In the genomic region with DNA sequence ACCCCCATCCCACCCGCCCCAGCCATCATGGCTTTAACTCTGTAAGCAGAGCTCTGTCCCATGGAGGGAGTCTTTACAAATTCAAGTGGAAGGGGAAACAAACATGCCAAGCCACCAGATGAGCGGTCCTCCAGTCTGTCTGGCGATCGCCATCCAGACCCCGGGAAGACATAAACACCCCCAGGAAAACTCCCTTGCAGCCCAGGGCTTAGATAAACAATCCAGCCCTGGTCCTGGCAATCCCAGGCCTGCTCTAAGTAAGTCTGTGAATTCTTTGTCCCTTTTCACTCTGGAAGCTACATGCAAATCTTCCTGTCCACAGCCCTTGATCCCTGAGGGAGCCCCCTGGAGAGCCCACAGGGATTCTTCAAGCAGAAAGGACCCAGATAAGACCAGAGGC, we compare ENCODE assay signal across 26 mouse cellular contexts.
DNase-seq lines count a peak whose midpoint lies in the region; ATAC-seq and TF ChIP-seq lines count a peak whose summit lies in the region.
"Had no signal": no experiment of that assay in that cellular context is flagged by ENCODE, and none has a peak within 500 bp of the region (broad histone marks: within the 10 kb centered on the region; RNA-seq: fewer than 3 reads in every experiment).

No protein-coding gene starts in this region.

- H3K4me3 ChIP-seq in intestine, embryonic 14.5 days (ENCODE audit: low read depth, low read length): no peak overlapping the region
- H3K4me3 ChIP-seq in intestine, postnatal 0 days (ENCODE audit: low read depth, low read length): no peak overlapping the region
- H3K4me3 ChIP-seq in midbrain, embryonic 10.5 days: no peak overlapping the region
- H3K4me3 ChIP-seq in midbrain, embryonic 13.5 days (replicated peaks): no peak overlapping the region
- H3K4me3 ChIP-seq: embryonic facial prominence, embryonic 13.5 days; erythroblast, embryonic 14.5 days; gastrocnemius, adult 2 months; heart, embryonic 13.5 days; hindbrain, embryonic 12.5 days; limb, embryonic 15.5 days; neural tube, embryonic 15.5 days had no signal

- no peak for TF ChIP-seq CTCF in intestine, postnatal 0 days (IDR thresholded peaks at IDR 0.05; ENCODE audit: low read depth)

- no peaks in the 10 kb centered on the region for H3K9me3 ChIP-seq in intestine, embryonic 14.5 days (ENCODE audit: control insufficient read depth, low read length)
- no peaks in the 10 kb centered on the region for H3K9me3 ChIP-seq in intestine, postnatal 0 days (ENCODE audit: control insufficient read depth)
- H3K9me3 ChIP-seq in midbrain, embryonic 10.5 days (replicated peaks): no peaks in the 10 kb centered on the region
- H3K9me3 ChIP-seq in midbrain, embryonic 13.5 days: no peaks in the 10 kb centered on the region
- H3K9me3 ChIP-seq: embryonic facial prominence, embryonic 13.5 days; heart, embryonic 13.5 days; hindbrain, embryonic 12.5 days; limb, embryonic 15.5 days; neural tube, embryonic 15.5 days had no signal

- peaks cover 14% of the 10 kb centered on the region for H3K4me1 ChIP-seq in intestine, embryonic 14.5 days (replicated peaks; ENCODE audit: control insufficient read depth, insufficient read depth, low read length)
- no peaks in the 10 kb centered on the region for H3K4me1 ChIP-seq in intestine, postnatal 0 days (replicated peaks; ENCODE audit: control insufficient read depth, insufficient read depth, low read length)
- peaks cover 20% of the 10 kb centered on the region for H3K4me1 ChIP-seq in midbrain, embryonic 10.5 days
- H3K4me1 ChIP-seq in midbrain, embryonic 13.5 days (replicated peaks): peaks cover 12% of the 10 kb centered on the region

- H3K27ac ChIP-seq in intestine, embryonic 14.5 days (ENCODE audit: low read depth): peak overlapping the region; percentile 24; the same call in 1 of the 2 replicates
- no peak overlapping the region for H3K27ac ChIP-seq in intestine, postnatal 0 days (ENCODE audit: low read depth, low read length)
- H3K27ac ChIP-seq in midbrain, embryonic 10.5 days (replicated peaks): peak overlapping the region; percentile 69
- H3K27ac ChIP-seq in midbrain, embryonic 13.5 days: no peak overlapping the region
- H3K27ac ChIP-seq: embryonic facial prominence, embryonic 13.5 days; gastrocnemius, adult 2 months; heart, embryonic 13.5 days; hindbrain, embryonic 12.5 days; limb, embryonic 15.5 days; liver, embryonic 14.5 days; neural tube, embryonic 15.5 days; stomach, postnatal 0 days had no signal

- no peak for ATAC-seq in intestine, embryonic 14.5 days (replicated peaks; ENCODE audit: low FRiP score, low TSS enrichment, low read depth)
- no peak for ATAC-seq in intestine, postnatal 0 days
- no peak for ATAC-seq in midbrain, embryonic 13.5 days
- ATAC-seq: forebrain, embryonic 14.5 days had no signal

- H3K36me3 ChIP-seq in intestine, embryonic 14.5 days (ENCODE audit: control insufficient read depth, insufficient read depth, low read length): no peaks in the 10 kb centered on the region
- no peaks in the 10 kb centered on the region for H3K36me3 ChIP-seq in intestine, postnatal 0 days (ENCODE audit: control insufficient read depth, insufficient read depth)
- H3K36me3 ChIP-seq in midbrain, embryonic 10.5 days: no peaks in the 10 kb centered on the region
- no peaks in the 10 kb centered on the region for H3K36me3 ChIP-seq in midbrain, embryonic 13.5 days
- H3K36me3 ChIP-seq: embryonic facial prominence, embryonic 13.5 days; heart, embryonic 13.5 days; hindbrain, embryonic 12.5 days; limb, embryonic 15.5 days; neural tube, embryonic 15.5 days had no signal

- DNase-seq in embryo, embryonic 10.5 days (ENCODE audit: low spot score): peak; percentile 24
- DNase-seq in embryo, embryonic 10 days (ENCODE audit: low spot score): no peak
- no peak for DNase-seq in intestine, embryonic 14.5 days (ENCODE audit: low spot score)
- DNase-seq in midbrain, embryonic 10.5 days (ENCODE audit: low spot score): peak; percentile 17
- DNase-seq in yolk sac, embryonic 10.5 days (ENCODE audit: low spot score): peak; percentile 57
- no peak for DNase-seq in spleen, adult 18-20 months
- DNase-seq: adrenal gland, postnatal 10 days; cerebellum, adult 18-20 months; cerebellum, postnatal 14 days; gastrocnemius, adult 2 months; heart, postnatal 14 days; kidney, adult 9 months; kidney, postnatal 36 days; layer of hippocampus, postnatal 36 days; thymus, adult 2 months had no signal

- H3K27me3 ChIP-seq in intestine, embryonic 14.5 days (replicated peaks; ENCODE audit: control insufficient read depth, insufficient read depth, low read length): no peaks in the 10 kb centered on the region
- no peaks in the 10 kb centered on the region for H3K27me3 ChIP-seq in intestine, postnatal 0 days (replicated peaks; ENCODE audit: control insufficient read depth, insufficient read depth, low read length)
- H3K27me3 ChIP-seq in midbrain, embryonic 10.5 days (ENCODE audit: low read depth, poor library complexity, severe bottlenecking): no peaks in the 10 kb centered on the region
- H3K27me3 ChIP-seq in midbrain, embryonic 13.5 days: no peaks in the 10 kb centered on the region
- H3K27me3 ChIP-seq: embryonic facial prominence, embryonic 13.5 days; heart, embryonic 13.5 days; hindbrain, embryonic 12.5 days; limb, embryonic 15.5 days; neural tube, embryonic 15.5 days had no signal

- H3K4me2 ChIP-seq in intestine, embryonic 14.5 days (ENCODE audit: low read length): no peak overlapping the region
- H3K4me2 ChIP-seq in intestine, postnatal 0 days (replicated peaks; ENCODE audit: low read depth): no peak overlapping the region
- no peak overlapping the region for H3K4me2 ChIP-seq in midbrain, embryonic 13.5 days (replicated peaks)
- H3K4me2 ChIP-seq: embryonic facial prominence, embryonic 13.5 days; heart, embryonic 13.5 days; hindbrain, embryonic 12.5 days; limb, embryonic 15.5 days; neural tube, embryonic 15.5 days had no signal

- 9% methylated on average over 5 of the region's 5 CpGs for WGBS in intestine, embryonic 14.5 days
- WGBS in intestine, postnatal 0 days: 49% methylated on average over 5 of the region's 5 CpGs
- 28% methylated on average over 5 of the region's 5 CpGs for WGBS in midbrain, embryonic 10.5 days
- WGBS in midbrain, embryonic 13.5 days: 51% methylated on average over 5 of the region's 5 CpGs

- H3K9ac ChIP-seq in intestine, embryonic 14.5 days (ENCODE audit: low read length): no peak overlapping the region
- H3K9ac ChIP-seq in intestine, postnatal 0 days (ENCODE audit: low read depth, low read length): no peak overlapping the region
- no peak overlapping the region for H3K9ac ChIP-seq in midbrain, embryonic 13.5 days (replicated peaks)
- H3K9ac ChIP-seq: embryonic facial prominence, embryonic 13.5 days; heart, embryonic 13.5 days; hindbrain, embryonic 12.5 days; limb, embryonic 15.5 days; liver, embryonic 14.5 days; neural tube, embryonic 15.5 days had no signal

Comparison
In these comparisons a context has a peak if more than half of its experiments do, and no peak if none do; other contexts are left out.
1. DNase-seq: peak in embryo, embryonic 10.5 days (single experiment), midbrain, embryonic 10.5 days (single experiment) and yolk sac, embryonic 10.5 days (single experiment); none in embryo, embryonic 10 days (single experiment), intestine, embryonic 14.5 days (single experiment) and spleen, adult 18-20 months (0 of 2).
2. H3K27ac ChIP-seq: peak in intestine, embryonic 14.5 days (single experiment) and midbrain, embryonic 10.5 days (single experiment); none in intestine, postnatal 0 days (single experiment) and midbrain, embryonic 13.5 days (single experiment).